Mouse (Mus musculus): ENCODE measurements at regions not wholly inside any gene's neighbourhood (a gene's known extent, or its start where the extent isn't known, plus 50 kb on each side); places are given as distances from the start of the nearest gene placed in this dataset.

DNA sequence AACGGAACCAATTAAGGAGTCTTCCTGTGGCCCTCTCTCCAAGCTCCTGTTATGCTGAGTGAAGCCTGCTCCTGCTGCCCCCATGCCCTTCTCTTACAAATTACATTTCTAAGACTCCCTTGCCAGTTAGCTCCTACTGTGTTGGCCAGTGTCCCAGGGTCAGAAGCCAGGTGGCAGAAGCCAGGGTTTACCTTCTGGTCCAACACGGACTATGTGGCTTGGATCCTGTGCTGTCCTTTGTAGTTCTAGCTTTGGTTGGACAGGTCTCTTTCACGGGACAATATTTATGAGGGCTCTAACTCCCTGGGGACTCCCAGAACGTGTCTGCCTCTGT is 134.3 kb downstream of the Nufip1 start:
- DNase-seq (ENCODE audit: low read depth) = no peak

DNA sequence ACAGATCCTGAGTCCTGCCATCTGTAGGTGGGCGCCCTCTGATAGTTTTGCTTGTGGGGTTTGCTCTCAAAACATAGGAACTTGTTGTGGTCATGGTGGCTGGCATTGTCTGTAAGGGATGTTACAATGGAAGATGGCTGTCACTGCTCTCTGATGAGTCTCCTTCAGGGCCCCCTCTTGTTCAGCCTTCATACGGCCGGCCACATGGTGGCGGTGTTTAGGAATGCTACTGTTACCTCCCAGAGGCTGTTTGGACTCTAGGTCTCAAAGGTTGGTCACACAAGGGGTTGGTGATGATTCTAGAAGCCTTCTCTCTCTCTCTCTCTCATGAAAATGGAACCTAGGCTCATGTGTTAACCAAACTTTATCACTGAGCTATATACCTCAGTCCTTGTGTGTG is 137.0 kb downstream of the Nufip1 start:
- DNase-seq (ENCODE audit: low read depth) = peak; percentile 18

DNA sequence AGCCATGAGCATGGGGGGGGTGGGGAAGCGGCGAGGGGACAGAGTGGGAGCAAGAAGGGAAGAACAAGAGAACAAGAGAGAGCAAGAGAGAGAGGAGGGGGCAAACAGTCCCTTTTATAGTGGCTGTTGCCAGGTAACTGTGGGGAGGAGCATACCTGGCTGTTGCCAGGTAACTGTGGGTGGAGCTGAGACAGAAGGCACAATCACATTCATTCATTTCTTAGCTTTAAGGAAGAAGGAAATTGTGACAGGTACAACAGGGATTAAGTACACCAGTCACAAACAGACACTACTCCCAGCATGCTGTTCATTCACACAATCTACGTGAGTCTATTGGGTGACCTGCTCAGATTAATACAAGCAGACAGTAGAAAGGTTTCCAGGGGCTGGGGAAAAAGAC is 143.2 kb downstream of the Nufip1 start:
- DNase-seq (ENCODE audit: low read depth) = no peak

DNA sequence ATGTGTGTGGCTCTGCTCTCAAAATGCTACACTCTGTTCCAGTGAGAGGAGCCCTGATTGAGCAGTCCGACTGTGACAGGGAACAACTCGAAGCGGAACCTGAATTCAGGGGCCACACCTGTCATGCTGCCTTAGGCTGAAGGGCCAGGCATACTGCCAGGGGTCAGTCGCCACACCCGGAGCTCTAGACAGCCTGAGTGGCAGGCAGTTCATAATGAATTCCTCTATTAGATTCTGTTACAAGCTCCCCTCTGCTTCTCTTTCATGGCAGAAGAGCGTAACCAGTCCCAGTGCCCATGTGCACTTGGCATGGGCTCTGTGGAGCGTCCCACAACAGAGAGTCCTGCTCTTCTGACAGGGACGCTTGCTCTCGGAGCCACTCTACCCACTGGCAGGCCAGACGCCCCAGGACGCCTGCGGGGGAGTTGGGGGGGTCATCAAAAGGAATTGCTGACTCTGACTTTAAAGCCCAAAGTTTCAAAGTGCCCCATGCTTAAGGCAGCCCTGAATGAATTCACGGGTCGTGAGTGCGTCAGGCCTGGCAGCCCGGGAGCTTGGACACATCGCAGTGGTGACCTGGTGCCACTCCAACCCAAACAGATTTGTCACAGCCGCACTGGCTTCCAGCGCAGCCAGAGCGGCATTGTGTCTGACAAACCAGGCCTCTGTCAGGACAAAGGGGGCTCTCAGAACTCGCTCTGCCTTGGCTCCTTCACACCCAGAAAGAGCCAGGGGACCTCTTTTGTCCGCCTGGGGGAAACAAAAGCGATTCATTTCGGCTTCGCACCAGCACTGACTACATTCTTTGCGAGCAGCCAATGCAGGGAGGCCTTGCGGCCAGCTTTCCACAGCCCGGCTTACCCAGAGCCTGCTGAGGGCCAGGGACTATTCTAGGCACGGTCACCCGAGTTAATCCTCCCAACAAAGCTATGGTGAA is 144.1 kb downstream of the Nufip1 start:
- DNase-seq (ENCODE audit: low read depth) = no peak

- no peak for DNase-seq (ENCODE audit: low read depth)
Measured at GRCm38 (mm10) chr14:76255971-76256370, 145.3 kb downstream of the Nufip1 start.

- no peak for DNase-seq (ENCODE audit: low read depth)
Measured at GRCm38 (mm10) chr14:76258626-76259025, 147.9 kb downstream of the Nufip1 start.

DNA sequence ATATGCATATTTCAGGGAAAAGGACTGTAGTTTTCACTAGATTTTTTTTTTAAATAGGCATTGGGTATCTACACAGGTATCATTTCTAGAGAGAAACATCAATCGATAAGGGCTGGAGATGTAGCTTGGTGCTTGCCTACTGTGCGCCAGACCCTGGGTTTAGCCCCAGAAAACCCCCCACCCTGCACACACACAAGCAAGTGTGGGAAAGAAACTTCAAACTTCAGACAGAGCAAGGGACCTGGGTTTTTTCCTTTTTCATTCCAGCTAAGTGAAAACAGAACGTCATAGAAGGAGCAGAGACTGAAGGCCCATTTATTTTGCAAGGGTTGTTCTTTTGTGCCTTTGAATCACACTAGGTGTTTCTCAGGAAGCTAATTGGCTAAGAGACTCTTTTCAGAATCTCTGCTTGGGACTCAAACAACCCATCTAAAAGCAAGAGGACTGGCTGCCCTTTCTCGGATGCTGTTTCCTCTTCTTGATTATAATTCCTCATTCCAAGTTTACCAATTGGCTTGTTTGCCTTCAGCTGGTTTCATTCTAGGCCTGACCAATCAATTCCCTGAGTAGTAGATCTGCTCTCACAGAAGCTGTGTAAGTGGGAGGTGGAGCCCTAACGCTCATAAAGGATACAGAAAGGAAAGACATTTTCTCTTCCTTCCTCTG is 150.1 kb downstream of the Nufip1 start:
- DNase-seq (ENCODE audit: low read depth) = no peak

- no peak for DNase-seq (ENCODE audit: low read depth)
Measured at GRCm38 (mm10) chr14:76263682-76264081, 151.1 kb upstream of the Tsc22d1 start.

DNA sequence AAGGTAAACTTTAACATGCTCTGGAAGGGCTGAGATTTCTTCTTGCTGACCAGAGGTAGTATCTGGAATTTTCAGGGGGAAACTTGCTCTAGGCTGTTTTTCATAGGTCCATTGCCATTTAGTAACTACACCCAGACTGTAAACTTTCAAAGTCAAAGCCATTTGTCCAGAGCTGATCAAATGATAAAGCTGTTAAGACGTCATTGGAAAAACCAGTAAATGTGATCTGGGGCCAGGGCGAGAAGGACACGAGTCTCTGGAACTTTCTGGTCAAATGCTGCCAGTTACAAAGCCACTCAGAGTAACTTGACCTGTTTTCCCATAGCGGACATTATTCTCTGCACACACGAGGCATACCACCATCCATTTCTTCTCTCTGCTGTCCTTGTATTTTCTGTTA is 148.9 kb upstream of the Tsc22d1 start:
- no peak for DNase-seq (ENCODE audit: low read depth)

DNA sequence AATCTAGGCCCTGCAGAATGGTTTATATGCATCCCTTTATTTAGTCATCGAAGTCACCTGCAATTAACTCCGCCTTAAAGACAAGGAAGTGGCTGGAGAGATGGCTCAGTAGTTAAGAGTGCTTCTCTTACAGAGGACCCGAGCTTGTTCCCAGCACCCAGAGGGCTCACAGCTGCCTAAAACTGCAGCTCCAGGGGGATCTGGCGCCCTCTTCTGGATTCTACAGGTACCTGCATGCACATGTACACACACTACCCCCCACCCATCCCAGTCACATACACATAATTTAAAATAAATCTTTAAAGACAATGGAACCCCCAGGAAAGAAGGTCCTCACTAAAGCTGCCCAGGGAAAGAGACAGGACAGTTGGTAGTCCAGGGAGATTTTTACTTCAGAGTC is 148.5 kb upstream of the Tsc22d1 start:
- DNase-seq (ENCODE audit: low read depth) = peak; percentile 16

- no peak for DNase-seq (ENCODE audit: low read depth)
Measured at GRCm38 (mm10) chr14:76267091-76267490, 147.7 kb upstream of the Tsc22d1 start.

GRCm38 (mm10) chr14:76271190-76271589 is 143.6 kb upstream of the Tsc22d1 start:
- DNase-seq (ENCODE audit: low read depth) = no peak

DNA sequence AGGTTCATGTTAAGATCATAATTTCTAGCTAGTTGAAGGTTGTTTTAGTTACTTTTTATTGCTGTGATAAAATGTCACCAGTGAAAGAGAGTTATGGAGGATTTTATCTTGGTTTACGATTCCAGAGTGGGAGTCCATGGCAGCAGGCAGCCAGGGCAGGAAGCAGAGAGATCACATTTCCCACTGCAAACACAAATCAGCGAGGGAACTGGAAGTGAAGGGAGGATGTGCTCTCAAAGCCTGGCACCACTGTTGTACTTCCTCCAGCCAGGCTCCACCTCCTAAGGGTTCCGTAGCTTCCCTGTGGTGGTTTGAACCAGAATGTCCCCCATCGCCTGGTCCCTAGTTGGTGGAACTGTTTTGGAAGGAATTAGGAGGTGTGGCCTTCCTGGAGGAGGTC is 141.9 kb upstream of the Tsc22d1 start:
- no peak for DNase-seq (ENCODE audit: low read depth)

DNA sequence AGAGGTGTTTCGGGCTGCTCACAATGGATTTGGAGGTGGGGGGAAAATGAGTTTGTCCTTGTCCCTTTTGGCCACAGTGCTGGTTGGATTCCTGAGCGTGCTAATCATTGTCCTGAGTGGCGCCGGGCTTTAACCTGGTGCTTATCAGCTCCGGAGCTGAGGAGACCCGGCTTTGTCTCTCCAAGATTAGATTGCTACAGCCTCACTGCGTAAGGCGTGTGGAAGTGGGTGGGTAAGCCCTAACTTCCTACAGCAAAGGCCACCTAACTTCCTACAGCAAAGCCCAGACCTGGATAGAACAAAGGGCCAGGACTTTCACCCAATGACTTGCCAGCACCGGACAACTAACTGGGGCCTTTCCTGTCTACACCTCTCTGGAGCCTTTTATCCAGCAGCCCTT is 138.1 kb upstream of the Tsc22d1 start:
- no peak for DNase-seq (ENCODE audit: low read depth)

- no peak for DNase-seq (ENCODE audit: low read depth)
Measured at GRCm38 (mm10) chr14:76278751-76279450, 135.9 kb upstream of the Tsc22d1 start.

DNA sequence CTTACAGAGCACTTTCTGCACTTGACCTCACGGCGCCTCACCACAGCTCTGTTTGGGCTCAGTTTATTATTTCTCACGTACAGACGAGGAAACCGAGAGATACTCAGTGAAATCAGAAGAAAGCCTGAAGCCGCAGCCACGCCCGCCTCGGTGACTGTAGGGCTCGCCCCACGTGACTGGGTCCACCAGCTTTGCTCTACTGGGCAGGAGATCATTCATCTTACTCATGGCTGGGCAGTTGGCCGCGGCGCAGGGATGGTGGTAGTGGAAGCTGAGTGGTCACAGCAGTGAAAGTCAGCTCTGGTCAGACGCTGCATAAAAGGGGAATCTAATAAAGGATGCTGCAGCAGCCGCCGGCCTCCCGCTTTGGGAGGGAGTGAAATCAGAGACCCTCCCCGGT is 135.2 kb upstream of the Tsc22d1 start:
- no peak for DNase-seq (ENCODE audit: low read depth)

DNA sequence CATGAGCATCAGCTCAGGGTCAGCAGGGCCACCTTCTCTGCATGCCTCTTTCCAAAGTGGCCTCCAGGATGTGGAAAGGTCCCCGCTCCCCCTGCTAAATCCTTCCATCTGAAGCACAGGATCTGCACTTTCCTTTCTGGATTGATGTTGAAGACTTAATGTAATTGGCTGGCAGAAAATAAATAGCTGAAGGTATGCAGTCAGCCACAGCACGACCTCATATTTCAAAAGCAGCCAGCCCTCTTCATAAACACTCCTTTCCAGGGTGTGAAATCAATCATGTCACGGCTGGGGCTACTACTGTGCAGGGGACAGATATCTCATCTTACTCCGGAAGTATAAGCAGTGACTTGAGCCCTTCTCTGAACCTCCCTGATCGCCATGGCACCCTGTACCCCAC is 132.9 kb upstream of the Tsc22d1 start:
- DNase-seq (ENCODE audit: low read depth) = no peak

DNA sequence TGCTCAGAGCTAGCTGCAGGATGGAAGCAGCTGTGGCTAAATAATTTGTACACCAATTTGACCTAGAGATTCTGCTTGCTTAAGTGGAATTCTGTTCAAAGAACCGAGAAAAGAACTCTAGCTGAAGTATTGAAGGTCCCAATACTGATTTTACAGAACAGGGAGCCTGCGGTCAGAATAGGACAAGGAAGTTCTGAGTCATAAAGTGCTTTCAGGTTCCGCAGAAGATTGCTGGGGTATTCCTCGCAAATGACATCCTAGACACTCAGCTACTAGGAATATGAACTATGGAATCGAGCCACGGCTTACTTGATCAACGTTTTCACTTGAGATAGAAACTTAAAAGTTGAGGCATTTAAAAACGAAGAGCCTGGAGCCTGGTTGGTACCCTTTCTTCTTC is 127.0 kb upstream of the Tsc22d1 start:
- DNase-seq (ENCODE audit: low read depth) = no peak

GRCm38 (mm10) chr14:76290401-76291018 is 124.3 kb upstream of the Tsc22d1 start:
- no peak for DNase-seq (ENCODE audit: low read depth)

DNA sequence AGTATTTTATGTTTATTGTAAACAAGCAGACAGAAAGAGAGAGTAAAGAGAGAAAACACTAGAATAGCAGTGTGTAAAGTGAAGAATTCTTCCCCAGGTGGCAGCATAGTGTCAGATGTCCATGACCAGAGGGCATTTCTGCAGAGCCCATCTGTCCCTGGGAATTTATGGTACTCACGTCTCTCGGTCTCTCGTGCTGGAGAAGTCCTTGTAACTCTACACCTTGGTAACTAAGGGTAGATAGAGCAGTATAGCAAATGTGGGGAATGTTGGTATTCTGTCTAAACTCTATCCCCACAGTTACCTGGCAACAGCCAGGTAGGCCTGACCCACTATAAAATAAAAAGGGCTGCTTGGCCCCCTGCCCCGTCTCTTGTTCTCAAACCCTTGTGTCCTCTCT is 122.5 kb upstream of the Tsc22d1 start:
- no peak for DNase-seq (ENCODE audit: low read depth)

DNA sequence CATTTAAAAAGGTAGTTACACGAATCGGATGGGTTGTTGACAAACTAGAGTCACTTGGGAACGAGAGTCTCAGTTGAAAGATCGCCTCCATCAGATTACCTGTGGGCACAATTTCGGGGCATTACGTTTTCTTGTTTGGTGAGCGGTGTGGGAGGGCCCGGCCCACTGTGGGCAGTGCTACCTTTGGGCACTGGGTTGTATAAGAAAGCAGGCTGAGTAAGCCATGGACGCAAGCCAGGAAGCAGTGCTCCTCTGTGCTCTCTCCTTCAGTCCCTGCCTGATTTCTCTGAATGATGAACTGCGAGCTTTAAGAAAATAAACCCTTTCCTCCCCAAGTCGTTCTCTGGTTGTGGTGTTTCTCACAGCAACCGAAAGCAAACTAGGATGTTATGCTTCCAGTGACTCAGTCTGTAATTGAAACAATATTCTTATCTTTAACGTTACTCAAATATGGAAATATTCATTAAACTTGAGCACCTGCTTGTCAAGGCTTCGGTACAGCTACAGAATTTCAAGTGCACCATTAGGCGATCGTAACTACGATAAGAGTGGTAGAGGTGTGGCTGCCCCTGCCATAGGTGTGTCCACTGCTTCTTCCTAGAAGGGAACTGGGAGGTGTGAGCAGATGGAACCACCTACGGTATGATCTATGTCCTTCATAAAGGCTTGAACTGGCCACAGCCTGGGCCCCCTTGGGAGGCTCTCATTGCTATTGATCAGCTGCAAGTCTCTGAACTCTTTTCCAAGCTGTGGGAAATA is 119.2 kb upstream of the Tsc22d1 start:
- peak; percentile 6 for DNase-seq (ENCODE audit: low read depth)

DNA sequence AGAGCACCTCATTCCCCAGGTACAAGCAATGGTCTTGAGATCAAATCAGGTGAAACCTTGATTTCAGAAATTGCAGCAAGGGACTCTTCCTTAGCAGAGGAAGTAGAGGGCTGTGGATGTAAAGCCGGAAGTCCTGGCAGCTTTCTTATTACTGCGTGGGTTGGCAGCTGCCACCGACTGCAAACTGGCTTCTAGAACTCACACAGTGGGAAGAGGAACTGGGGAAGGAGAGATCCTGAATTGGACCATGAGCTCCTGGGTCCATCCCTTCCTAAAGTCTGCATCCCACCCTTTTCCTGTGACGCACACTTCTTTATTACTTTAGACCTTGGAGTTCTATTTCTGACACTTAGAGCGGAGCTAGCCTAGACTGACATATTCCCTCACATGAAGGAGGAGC is 116.9 kb upstream of the Tsc22d1 start:
- no peak for DNase-seq (ENCODE audit: low read depth)

All from induced T-regulatory cell, adult 2 months (primary cell).